Mouse (Mus musculus) kidney, adult 2 months (tissue): Measurements from ENCODE around the gene Atp8b3.

ENCODE experiments used
- CTCF ChIP-seq: fragments of 200-500 bp; conservative IDR thresholded peaks from 2 replicates; pipeline ENCODE4 v1.5.1; 2011; ENCODE audit warnings: low read depth, mild to moderate bottlenecking, control low read depth, low read length, moderate library complexity, mixed read lengths; ENCODE audit not compliant: insufficient read depth, insufficient read length
- POLR2A ChIP-seq: fragments of 200-500 bp; IDR thresholded peaks from one replicate; pipeline ENCODE4 v1.6.1; 2011; ENCODE audit warnings: low read depth, low read length, control low read depth

DNA sequence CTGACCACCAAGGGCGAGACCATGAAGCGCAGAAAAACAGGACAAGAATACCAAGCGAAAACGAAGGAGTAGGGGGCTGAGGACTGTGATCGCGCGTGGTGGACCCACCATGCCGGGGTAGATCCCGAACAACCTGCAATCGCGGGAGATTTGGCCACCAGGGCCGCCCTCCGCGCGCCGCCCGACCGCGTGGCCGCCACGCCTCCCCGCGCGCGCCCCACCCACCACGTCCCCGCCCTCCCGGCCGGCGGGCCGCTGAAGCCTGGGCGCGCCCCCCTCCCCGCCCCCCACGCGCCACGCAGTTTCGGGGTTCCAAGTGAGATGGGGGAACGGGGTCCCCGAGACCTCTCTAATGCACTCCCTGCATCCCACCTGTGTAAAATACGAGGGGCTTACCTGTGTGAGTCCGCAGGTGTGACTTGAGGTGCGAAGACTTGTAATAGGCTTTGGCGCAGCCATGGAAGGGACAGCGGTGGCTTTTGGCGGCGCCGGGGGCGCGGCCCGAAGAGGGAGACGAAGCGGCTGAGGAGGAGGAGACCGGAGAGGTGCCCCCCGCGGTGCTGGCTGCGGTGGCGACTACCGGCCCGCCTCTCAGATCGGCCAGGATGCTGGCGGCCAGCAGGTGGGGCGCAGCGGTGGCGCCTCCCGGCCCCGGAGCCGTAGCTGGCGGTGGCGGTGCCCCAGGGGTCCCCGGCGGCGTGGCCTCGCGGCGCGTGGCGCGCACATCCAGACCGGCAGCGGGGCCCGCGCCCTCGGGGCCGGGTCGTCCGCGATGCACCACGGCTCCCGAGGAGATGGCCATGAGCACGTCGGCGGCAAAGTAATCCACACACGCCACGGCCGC is 37.6 kb upstream of the Atp8b3 start:
- TF ChIP-seq CTCF = no peak
- no peak for TF ChIP-seq POLR2A
